Mouse (Mus musculus) neural tube, embryonic 12.5 days (tissue): ENCODE results near the gene Fam43a. TPM values are rescaled to one million over a fixed set of nuclear protein-coding genes. Genes with fewer than 3 reads are reported as not detected.

Experiments
- ATAC-seq: fragments of 200-750 bp; cut with Nextera tagmentation; 2 replicates; pipeline ENCODE4 v1.8.0; 2017; ENCODE audit warnings: low read depth, mild to moderate bottlenecking, moderate TSS enrichment, moderate library complexity; ENCODE audit not compliant: low FRiP score
- H3K27ac ChIP-seq: fragments of 300-500 bp; sonication (generic); 2 replicates; pipeline ENCODE4 v1.5.1; 2016
- H3K27me3 ChIP-seq: fragments of 300-500 bp; sonication (generic); replicated peaks from 2 replicates; pipeline ENCODE4 v1.6.1; 2016; ENCODE audit warnings: mild to moderate bottlenecking
- H3K36me3 ChIP-seq: fragments of 300-500 bp; sonication (generic); 2 replicates; pipeline ENCODE4 v1.6.1; 2016; ENCODE audit warnings: mild to moderate bottlenecking
- H3K4me1 ChIP-seq: fragments of 300-500 bp; sonication (generic); 2 replicates; pipeline ENCODE4 v1.6.1; 2016
- H3K4me2 ChIP-seq: fragments of 300-500 bp; sonication (generic); replicated peaks from 2 replicates; pipeline ENCODE4 v1.6.1; 2016; ENCODE audit warnings: mild to moderate bottlenecking
- H3K4me3 ChIP-seq: fragments of 300-500 bp; sonication (generic); 2 replicates; pipeline ENCODE4 v1.5.1; 2016
- H3K9ac ChIP-seq: fragments of 300-500 bp; sonication (generic); 2 replicates; pipeline ENCODE4 v1.6.1; 2016; ENCODE audit warnings: mild to moderate bottlenecking
- H3K9me3 ChIP-seq: fragments of 300-500 bp; sonication (generic); 2 replicates; pipeline ENCODE4 v1.6.1; 2016; ENCODE audit warnings: mild to moderate bottlenecking
- whole genome bisulfite sequencing: fragments of 180-500 bp; shearing (Covaris S2); methylation state at CpG from one replicate; pipeline ENCODE4 v1.1.7; 2016; 5-methylcytosine and 5-hydroxymethylcytosine counted together
- polyA plus RNA-seq: library from polyadenylated mRNA; unstranded; fragments of >200 nt; fragmentation: Nextera tagmentation; extraction: Ambion mirVana; gene quantifications from 2 replicates; pipeline ENCODE4 v1.2.1, GENCODE M21; 2016

The Fam43a gene
- polyA plus RNA-seq, 1 experiment from 2014 or later, result 20.2 TPM

DNA sequence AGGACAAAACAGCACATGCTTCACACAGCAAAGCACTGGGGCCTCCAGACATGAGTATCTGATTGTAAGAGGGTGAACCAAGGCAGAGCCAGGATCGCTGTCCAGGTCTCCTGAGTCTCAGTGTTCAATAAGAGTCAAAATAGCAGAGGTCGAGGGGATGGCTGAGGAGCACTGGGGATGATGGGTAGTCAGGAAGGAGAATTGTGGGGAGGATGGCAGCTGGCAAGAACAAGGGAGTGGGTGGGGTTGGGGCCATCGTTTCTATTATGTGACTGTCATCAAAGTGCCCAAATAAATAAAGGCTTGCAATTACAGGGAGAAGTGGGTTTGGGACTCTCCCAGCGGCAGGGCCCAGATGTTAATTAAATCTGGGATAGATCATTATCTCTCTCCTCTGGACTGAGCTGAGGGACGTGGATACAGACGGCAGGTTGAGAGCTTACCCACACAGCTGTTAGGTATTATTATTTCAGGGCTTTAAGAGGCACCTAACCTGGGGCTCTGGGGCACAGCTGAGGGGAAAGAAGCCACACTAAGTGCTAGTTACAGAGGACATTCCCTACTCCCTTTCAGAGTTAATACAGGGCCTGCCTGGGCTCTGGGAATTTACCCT, 15.3 kb downstream of the Fam43a start:
- Histone ChIP-seq H3K36me3 (no peaks in the 10 kb centered on the region), H3K27ac (no peak overlapping the region), H3K9me3 (no peaks in the 10 kb centered on the region), H3K4me2 (no peak overlapping the region), H3K9ac (no peak overlapping the region), H3K4me1 (peaks cover 10% of the 10 kb centered on the region; the same call in 1 of the 2 replicates), H3K4me3 (no peak overlapping the region), H3K27me3 (no peaks in the 10 kb centered on the region)
- ATAC-seq, result peak; percentile 50; the same call in 1 of the 2 replicates
- 7% methylated on average over 6 of the region's 6 CpGs for WGBS

- Histone ChIP-seq H3K9me3 (no peaks in the 10 kb centered on the region), H3K36me3 (no peaks in the 10 kb centered on the region), H3K4me2 (no peak overlapping the region), H3K4me3 (no peak overlapping the region), H3K27me3 (no peaks in the 10 kb centered on the region), H3K9ac (no peak overlapping the region), H3K4me1 (peaks cover 10% of the 10 kb centered on the region; the same call in 1 of the 2 replicates), H3K27ac (no peak overlapping the region)
- 79% methylated on average over 3 of the region's 3 CpGs for WGBS
- no peak for ATAC-seq
Observed at GRCm38 (mm10) chr16:30616281-30616680, 16.8 kb downstream of the Fam43a start.

GRCm38 (mm10) chr16:30623645-30624044, 24.1 kb downstream of the Fam43a start:
- no peaks in the 10 kb centered on the region for H3K36me3 ChIP-seq
- WGBS, result 87% methylated on average over 7 of the region's 7 CpGs
- no peak overlapping the region for H3K4me3 ChIP-seq
- no peaks in the 10 kb centered on the region for H3K9me3 ChIP-seq
- no peak overlapping the region for H3K4me2 ChIP-seq
- H3K9ac ChIP-seq, result no peak overlapping the region
- no peaks in the 10 kb centered on the region for H3K4me1 ChIP-seq
- H3K27me3 ChIP-seq, result no peaks in the 10 kb centered on the region
- no peak overlapping the region for H3K27ac ChIP-seq
- ATAC-seq, result no peak

GRCm38 (mm10) chr16:30624640-30625039, 25.1 kb downstream of the Fam43a start:
- Histone ChIP-seq H3K4me2 (no peak overlapping the region), H3K27me3 (no peaks in the 10 kb centered on the region), H3K4me1 (no peaks in the 10 kb centered on the region), H3K9ac (no peak overlapping the region), H3K27ac (no peak overlapping the region), H3K4me3 (no peak overlapping the region), H3K36me3 (no peaks in the 10 kb centered on the region), H3K9me3 (no peaks in the 10 kb centered on the region)
- WGBS, result 71% methylated on average over 2 of the region's 2 CpGs
- ATAC-seq, result no peak

DNA sequence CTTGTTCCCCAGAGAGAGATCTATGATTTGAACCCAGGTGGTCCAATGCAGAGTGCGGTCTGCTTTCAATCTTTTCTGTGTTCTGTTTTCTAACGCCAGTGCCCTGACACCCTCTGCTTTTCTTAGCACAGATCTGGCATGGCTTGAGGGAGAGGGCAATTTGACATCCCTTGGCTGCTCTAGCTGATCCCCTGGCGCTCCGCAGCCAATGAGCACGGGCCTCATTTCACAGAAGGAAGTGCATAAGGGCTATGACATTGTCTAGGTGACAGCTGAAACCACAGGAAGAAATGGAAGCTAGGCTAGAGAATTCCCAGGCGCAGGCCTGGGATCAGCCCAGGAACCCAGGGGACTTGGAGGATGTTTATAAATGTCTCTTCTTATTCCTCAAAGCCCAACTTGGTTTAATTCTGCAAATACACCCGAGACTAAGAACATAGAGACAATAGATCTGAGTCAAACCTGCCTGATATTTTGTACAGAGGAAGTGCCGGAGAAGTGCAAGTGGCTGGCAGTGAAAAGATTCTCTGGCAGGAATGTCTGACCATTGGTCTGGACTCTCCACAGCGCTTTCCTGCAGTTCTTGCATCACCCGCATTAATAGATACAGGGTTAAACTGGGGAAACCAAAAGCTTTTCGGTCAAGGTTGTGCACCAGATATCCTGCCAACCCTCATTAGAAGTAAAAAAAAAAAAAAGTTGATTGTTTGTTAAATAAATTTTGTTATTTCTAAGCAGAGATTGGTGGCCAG, 28.2 kb downstream of the Fam43a start:
- Histone ChIP-seq H3K4me3 (no peak overlapping the region), H3K36me3 (no peaks in the 10 kb centered on the region), H3K9ac (no peak overlapping the region), H3K4me1 (no peaks in the 10 kb centered on the region), H3K4me2 (no peak overlapping the region), H3K27ac (no peak overlapping the region), H3K9me3 (no peaks in the 10 kb centered on the region), H3K27me3 (no peaks in the 10 kb centered on the region)
- no peak for ATAC-seq
- 76% methylated on average over 11 of the region's 11 CpGs for WGBS

- H3K9me3 ChIP-seq, result no peaks in the 10 kb centered on the region
- no peaks in the 10 kb centered on the region for H3K27me3 ChIP-seq
- ATAC-seq, result no peak
- H3K4me1 ChIP-seq, result no peaks in the 10 kb centered on the region
- no peak overlapping the region for H3K4me3 ChIP-seq
- WGBS, result 74% methylated on average over 6 of the region's 6 CpGs
- no peak overlapping the region for H3K9ac ChIP-seq
- H3K36me3 ChIP-seq, result no peaks in the 10 kb centered on the region
- no peak overlapping the region for H3K4me2 ChIP-seq
- no peak overlapping the region for H3K27ac ChIP-seq
Observed at GRCm38 (mm10) chr16:30628401-30628800, 28.9 kb downstream of the Fam43a start.

DNA sequence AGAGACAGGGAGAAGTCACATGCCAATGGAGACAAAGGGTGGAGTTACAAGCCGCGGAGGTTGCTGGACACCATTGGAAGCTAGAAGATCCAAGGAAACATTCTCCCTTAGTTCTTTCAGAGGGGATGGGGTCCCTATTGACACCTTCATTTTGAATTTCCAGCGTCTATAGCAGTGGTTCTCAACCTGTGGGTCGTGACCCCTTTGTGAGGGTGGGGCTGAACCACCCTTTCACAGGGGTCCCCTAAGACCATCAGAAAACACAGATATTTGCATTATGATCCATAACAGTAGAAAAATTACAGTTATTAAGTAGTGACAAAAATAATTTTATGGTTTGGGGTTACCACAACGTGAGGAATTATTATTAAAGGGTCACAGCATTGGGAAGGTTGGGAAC, 30.0 kb downstream of the Fam43a start:
- Histone ChIP-seq H3K9me3 (no peaks in the 10 kb centered on the region), H3K4me3 (no peak overlapping the region), H3K27ac (no peak overlapping the region), H3K9ac (no peak overlapping the region), H3K36me3 (no peaks in the 10 kb centered on the region), H3K27me3 (no peaks in the 10 kb centered on the region), H3K4me2 (no peak overlapping the region), H3K4me1 (no peaks in the 10 kb centered on the region)
- 86% methylated on average over 5 of the region's 5 CpGs for WGBS
- no peak for ATAC-seq

DNA sequence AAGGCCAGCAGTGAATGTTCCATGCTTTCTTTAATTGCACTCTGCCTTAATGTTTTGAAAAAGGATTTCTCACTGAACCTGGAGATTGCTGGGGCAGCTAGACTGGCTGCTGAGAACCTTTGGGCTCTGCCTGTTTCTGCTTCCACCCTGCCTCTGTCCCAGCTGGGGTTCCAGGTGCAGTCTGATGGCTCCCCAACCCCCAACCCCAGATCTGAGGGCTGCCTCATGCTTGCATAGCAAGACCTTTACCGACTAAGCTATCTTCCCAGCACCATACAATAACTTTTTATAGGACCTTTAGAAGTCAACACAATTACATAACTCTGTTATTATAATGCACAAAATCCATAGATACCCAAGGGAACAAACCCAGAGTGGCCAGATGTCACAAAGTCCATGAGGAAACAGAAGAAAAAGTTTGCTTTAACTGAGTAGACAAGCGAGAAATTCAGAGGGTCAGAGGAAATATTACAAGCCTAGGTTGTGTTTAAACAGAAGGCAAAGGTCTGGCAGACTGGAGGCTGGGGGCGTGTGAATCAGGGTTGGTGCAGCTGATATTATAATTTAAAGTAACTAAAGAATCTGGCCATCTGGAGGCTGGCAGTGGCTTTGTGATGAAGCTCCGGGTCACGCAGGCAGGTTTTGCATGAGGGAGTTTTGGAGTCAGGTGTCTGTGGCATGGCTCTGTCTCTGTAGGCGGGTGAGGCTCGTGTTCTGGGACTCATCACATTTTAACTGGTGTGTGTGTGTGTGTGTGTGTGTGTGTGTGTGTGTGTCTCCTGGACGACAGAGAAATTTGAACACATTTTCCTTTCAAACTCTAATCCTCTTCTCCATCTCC, 34.6 kb downstream of the Fam43a start:
- Histone ChIP-seq H3K36me3 (no peaks in the 10 kb centered on the region), H3K27me3 (no peaks in the 10 kb centered on the region), H3K9me3 (no peaks in the 10 kb centered on the region), H3K9ac (no peak overlapping the region), H3K4me2 (no peak overlapping the region), H3K27ac (no peak overlapping the region), H3K4me1 (no peaks in the 10 kb centered on the region), H3K4me3 (no peak overlapping the region)
- no peak for ATAC-seq
- 63% methylated on average over 8 of the region's 8 CpGs for WGBS

- Histone ChIP-seq H3K9me3 (0 out of 2 replicates have a peak, but pooled peaks cover 3% of the 10 kb centered on the region), H3K27ac (no peak overlapping the region), H3K9ac (no peak overlapping the region), H3K27me3 (no peaks in the 10 kb centered on the region), H3K4me1 (no peaks in the 10 kb centered on the region), H3K4me2 (no peak overlapping the region), H3K4me3 (no peak overlapping the region), H3K36me3 (no peaks in the 10 kb centered on the region)
- no peak for ATAC-seq
- 96% methylated on average over 14 of the region's 14 CpGs for WGBS
Observed at GRCm38 (mm10) chr16:30638586-30638985, 39.1 kb downstream of the Fam43a start.

DNA sequence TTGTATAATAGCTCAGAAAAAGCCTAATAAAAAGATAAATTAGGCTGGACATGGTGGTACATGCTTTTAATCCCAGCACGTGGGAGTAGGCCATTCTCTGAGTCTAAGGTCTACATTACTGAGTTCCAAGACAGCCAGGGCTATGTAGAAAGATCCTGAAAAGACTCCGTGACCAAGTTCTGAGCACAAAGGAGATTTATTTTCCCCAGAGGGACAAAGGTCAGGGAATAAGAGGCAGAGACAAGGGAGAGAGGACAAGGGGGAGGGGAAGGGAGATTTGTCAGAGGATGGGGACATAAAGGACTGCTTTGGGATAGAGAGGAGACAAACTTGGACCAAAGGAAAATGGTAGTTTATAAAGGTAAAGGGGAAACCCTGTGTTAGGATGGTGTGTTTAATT, 41.1 kb downstream of the Fam43a start:
- 19% methylated on average over 2 of the region's 2 CpGs for WGBS
- no peak overlapping the region for H3K27ac ChIP-seq

DNA sequence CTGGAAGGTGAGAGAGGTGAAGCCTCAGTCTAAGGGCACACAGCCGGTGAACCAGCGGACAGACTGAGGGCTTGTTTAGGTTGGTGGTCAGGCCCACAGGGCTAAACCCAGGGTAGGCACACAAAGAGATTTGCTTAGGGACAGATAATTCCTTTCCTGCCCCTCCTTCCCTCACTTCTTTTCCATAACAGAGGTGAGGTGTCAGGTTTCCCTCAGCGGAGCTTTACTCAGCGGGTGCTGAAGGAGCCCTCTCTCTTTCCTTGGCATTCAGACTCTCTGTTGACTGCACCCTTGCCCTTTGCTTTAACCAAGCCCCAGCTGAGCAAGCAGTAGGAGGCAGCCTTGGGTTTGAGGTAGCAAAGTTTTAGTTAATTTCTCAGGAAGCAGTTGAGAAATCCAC, 41.9 kb downstream of the Fam43a start:
- Histone ChIP-seq H3K36me3 (no peaks in the 10 kb centered on the region), H3K4me2 (no peak overlapping the region), H3K9me3 (0 out of 2 replicates have a peak, but pooled peaks cover 3% of the 10 kb centered on the region), H3K4me3 (no peak overlapping the region), H3K27ac (no peak overlapping the region), H3K9ac (no peak overlapping the region), H3K4me1 (peaks cover 5% of the 10 kb centered on the region; the same call in 1 of the 2 replicates), H3K27me3 (no peaks in the 10 kb centered on the region)
- WGBS, result 40% methylated on average over 4 of the region's 4 CpGs
- ATAC-seq, result no peak

More for the DNA sequence above, 41.1 kb downstream of the Fam43a start:
- ATAC-seq, result no peak
- no peaks in the 10 kb centered on the region for H3K4me1 ChIP-seq
- no peaks in the 10 kb centered on the region for H3K27me3 ChIP-seq
- H3K9me3 ChIP-seq, result 0 out of 2 replicates have a peak, but pooled peaks cover 3% of the 10 kb centered on the region
- no peak overlapping the region for H3K4me3 ChIP-seq
- H3K9ac ChIP-seq, result no peak overlapping the region
- no peak overlapping the region for H3K4me2 ChIP-seq
- no peaks in the 10 kb centered on the region for H3K36me3 ChIP-seq

DNA sequence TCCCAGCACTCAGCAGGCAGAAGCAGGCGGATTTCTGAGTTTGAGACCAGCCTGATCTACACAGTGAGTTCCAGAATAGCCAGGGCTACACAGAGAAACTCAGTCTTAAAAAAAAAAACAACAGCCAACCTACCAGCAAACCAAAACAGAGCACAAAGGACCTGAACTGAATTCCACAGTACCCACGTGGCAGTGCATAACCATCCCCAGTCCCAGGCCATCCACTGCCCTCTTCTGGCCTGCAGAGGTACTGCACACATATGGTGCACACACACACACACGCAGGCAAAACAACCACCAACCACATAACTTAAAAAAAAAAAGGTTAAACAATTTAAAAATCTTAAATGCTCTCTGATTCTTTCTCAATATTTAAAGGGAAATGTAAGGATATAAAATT, 42.7 kb downstream of the Fam43a start:
- Histone ChIP-seq H3K9me3 (0 out of 2 replicates have a peak, but pooled peaks cover 3% of the 10 kb centered on the region), H3K9ac (no peak overlapping the region), H3K27ac (no peak overlapping the region), H3K36me3 (no peaks in the 10 kb centered on the region), H3K4me2 (no peak overlapping the region), H3K4me1 (peaks cover 5% of the 10 kb centered on the region; the same call in 1 of the 2 replicates), H3K4me3 (no peak overlapping the region), H3K27me3 (no peaks in the 10 kb centered on the region)
- no peak for ATAC-seq
- 83% methylated on average over 3 of the region's 3 CpGs for WGBS
